Mouse (Mus musculus) embryonic facial prominence, embryonic 12.5 days (tissue): ENCODE measurements at regions not wholly inside any gene's neighbourhood (a gene's known extent, or its start where the extent isn't known, plus 50 kb on each side); places are given as distances from the start of the nearest gene placed in this dataset.

ENCODE experiments used
- ATAC-seq: fragments of 200-750 bp; cut with Nextera tagmentation; 2 replicates; pipeline ENCODE4 v1.8.0; 2017; ENCODE audit not compliant: insufficient number of reproducible peaks, insufficient read depth, low FRiP score, low TSS enrichment
- H3K27ac ChIP-seq: fragments of 300-500 bp; sonication (generic); 2 replicates; pipeline ENCODE4 v1.5.1; 2016; ENCODE audit warnings: mild to moderate bottlenecking
- H3K27me3 ChIP-seq: fragments of 300-500 bp; sonication (generic); 2 replicates; pipeline ENCODE4 v1.6.1; 2016; ENCODE audit warnings: mild to moderate bottlenecking, moderate library complexity
- H3K36me3 ChIP-seq: fragments of 300-500 bp; sonication (generic); 2 replicates; pipeline ENCODE4 v1.6.1; 2016; ENCODE audit warnings: mild to moderate bottlenecking
- H3K4me1 ChIP-seq: fragments of 300-500 bp; sonication (generic); 2 replicates; pipeline ENCODE4 v1.6.1; 2016
- H3K4me2 ChIP-seq: fragments of 300-500 bp; sonication (generic); replicated peaks from 2 replicates; pipeline ENCODE4 v1.6.1; 2016; ENCODE audit warnings: mild to moderate bottlenecking, moderate library complexity
- H3K4me3 ChIP-seq: fragments of 300-500 bp; sonication (generic); 2 replicates; pipeline ENCODE4 v1.5.1; 2016; ENCODE audit warnings: mild to moderate bottlenecking
- H3K9ac ChIP-seq: fragments of 300-500 bp; sonication (generic); 2 replicates; pipeline ENCODE4 v1.6.1; 2016; ENCODE audit warnings: mild to moderate bottlenecking, moderate library complexity
- H3K9me3 ChIP-seq: fragments of 300-500 bp; sonication (generic); 2 replicates; pipeline ENCODE4 v1.6.1; 2016; ENCODE audit warnings: mild to moderate bottlenecking, moderate library complexity
- WGBS: fragments of 180-500 bp; shearing (Covaris S2); methylation state at CpG from one replicate; pipeline ENCODE4 v1.1.7; 2016; 5-methylcytosine and 5-hydroxymethylcytosine counted together

DNA sequence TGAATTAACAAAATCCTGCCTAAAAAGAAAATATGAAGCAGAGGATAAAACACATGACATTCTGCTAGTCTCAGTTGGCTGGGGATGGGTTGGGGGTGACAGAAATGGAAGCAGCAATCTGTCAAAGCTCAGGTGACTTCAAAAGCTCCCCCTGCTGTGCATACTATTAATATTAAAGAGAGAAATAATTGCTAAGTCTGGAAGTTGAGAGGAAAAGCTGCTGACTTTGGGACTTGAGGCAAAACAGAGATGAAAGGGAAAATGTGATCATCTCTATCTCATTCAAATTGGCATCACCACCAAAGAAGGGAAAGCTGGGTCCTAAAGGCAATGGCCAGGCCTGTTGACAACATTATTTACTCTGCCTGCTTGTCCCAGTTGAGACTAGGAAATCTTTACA is 90.8 kb downstream of the Rpe65 start:
- no peak for ATAC-seq
- Histone ChIP-seq H3K9me3 (no peaks in the 10 kb centered on the region), H3K27me3 (no peaks in the 10 kb centered on the region)

DNA sequence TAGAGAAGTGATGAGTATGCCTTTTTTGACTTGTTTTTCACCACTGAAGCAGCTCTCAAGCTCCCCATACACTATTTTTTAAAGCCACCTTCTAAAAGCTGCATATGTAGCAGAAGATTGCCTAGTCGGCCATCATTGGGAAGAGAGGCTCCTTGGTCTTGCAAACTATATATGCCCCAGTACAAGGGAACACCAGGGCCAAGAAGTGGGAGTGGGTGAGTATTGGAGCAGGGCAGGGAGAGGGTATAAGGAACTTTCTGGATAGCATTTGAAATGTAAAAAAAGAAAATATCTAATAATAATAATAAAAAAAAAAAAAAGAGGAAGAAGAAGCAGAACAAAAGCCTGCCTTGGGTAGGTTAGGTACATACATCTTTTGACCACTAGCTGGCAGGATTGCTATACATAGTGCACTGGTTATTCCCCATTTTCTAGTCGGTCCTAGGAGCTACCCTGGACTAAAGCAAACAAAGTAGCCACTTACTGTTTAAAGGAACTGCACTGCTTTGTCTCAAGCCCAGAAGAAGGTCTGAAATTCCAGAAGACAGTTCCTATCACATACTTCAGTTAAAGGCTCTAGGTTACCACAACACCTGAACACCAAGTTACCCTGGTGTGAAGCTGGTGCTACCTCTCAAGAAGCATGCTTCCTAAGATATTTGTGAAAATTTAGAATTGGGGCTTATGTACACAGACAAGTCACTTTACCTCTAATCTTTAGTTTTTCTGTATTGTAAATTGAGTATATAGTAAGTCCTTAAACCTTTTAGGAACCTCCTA is 114.9 kb upstream of the Wls start:
- H3K9me3 ChIP-seq = no peaks in the 10 kb centered on the region
- H3K27me3 ChIP-seq = no peaks in the 10 kb centered on the region
- WGBS = 35% methylated on average over 2 of the region's 2 CpGs
- H3K36me3 ChIP-seq = no peaks in the 10 kb centered on the region
- H3K4me3 ChIP-seq = no peak overlapping the region
- H3K27ac ChIP-seq = no peak overlapping the region
- H3K4me1 ChIP-seq = no peaks in the 10 kb centered on the region
- no peak for ATAC-seq
- H3K4me2 ChIP-seq = no peak overlapping the region
- no peak overlapping the region for H3K9ac ChIP-seq

More for the DNA sequence above, 90.8 kb downstream of the Rpe65 start:
- H3K27ac ChIP-seq = no peak overlapping the region
- no peak overlapping the region for H3K4me2 ChIP-seq
- no peaks in the 10 kb centered on the region for H3K4me1 ChIP-seq
- no peak overlapping the region for H3K4me3 ChIP-seq
- H3K36me3 ChIP-seq = no peaks in the 10 kb centered on the region
- H3K9ac ChIP-seq = no peak overlapping the region

DNA sequence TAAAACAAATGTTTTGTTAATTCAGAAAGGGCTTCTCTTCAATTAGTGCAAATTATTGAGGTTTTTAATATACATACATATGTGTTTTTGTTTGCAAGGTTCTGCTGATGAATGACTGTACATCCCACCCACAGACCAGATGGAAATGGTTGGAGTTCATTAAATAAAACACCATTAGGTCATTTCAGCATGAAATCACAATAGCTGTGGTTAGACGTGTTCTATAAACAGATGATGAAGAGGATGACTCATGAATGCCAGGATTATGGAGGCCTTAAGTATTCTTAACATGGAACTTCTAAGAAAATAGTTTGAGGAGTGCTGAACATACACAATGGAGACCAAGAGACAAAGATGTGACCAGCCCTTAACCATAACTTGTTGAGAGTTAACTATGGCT is 107.3 kb upstream of the Wls start:
- H3K27ac ChIP-seq = no peak overlapping the region
- no peaks in the 10 kb centered on the region for H3K36me3 ChIP-seq
- no peak overlapping the region for H3K4me3 ChIP-seq
- 57% methylated on average over 1 of the region's 1 CpGs for WGBS
- no peak overlapping the region for H3K4me2 ChIP-seq
- H3K9me3 ChIP-seq = no peaks in the 10 kb centered on the region
- no peak for ATAC-seq
- no peaks in the 10 kb centered on the region for H3K4me1 ChIP-seq
- H3K27me3 ChIP-seq = no peaks in the 10 kb centered on the region
- H3K9ac ChIP-seq = no peak overlapping the region

DNA sequence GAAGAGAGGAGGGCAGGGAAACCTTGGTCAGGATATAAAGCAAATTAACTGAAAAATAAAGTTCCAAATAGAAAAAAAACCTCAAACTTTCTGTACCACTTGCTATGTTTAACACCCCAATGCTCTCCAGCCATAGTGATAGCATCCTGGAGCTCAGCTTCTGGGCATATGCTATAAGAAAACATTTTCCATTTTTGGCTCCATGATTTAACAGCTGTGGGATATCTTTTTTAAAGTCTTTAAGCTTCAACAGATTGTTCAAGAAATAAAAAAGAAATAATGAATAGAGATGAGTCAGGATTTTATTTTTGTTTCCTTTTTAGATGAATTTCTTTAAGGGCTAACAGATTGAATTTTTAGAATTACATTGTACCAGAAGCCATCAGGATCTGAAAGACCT is 106.3 kb upstream of the Wls start:
- Histone ChIP-seq H3K36me3 (no peaks in the 10 kb centered on the region), H3K4me2 (no peak overlapping the region), H3K4me3 (no peak overlapping the region), H3K9ac (no peak overlapping the region), H3K4me1 (no peaks in the 10 kb centered on the region), H3K27me3 (no peaks in the 10 kb centered on the region), H3K9me3 (no peaks in the 10 kb centered on the region), H3K27ac (no peak overlapping the region)
- no peak for ATAC-seq

DNA sequence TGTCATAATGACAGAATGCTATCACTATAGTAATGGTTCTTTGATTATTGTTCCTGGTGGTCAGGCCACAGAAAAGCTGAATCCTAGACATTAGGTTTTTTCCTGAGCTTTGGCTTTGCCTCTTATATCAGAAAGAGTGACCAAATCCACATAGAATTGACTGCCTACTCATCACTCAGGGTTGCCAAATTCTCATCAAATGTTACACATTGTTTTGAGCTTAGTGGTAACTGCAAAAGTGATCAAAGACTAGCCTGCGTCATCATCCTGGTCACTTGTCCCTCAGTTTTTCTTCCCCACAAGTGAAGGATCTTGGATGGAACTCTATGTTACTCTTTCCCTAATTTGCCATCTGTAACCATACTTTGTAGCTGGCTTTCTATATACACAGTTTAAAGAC is 104.9 kb upstream of the Wls start:
- no peaks in the 10 kb centered on the region for H3K4me1 ChIP-seq
- WGBS = 93% methylated on average over 1 of the region's 1 CpGs
- no peak overlapping the region for H3K4me2 ChIP-seq
- no peaks in the 10 kb centered on the region for H3K9me3 ChIP-seq
- no peaks in the 10 kb centered on the region for H3K36me3 ChIP-seq
- no peak overlapping the region for H3K4me3 ChIP-seq
- no peak overlapping the region for H3K27ac ChIP-seq
- ATAC-seq = no peak
- H3K9ac ChIP-seq = no peak overlapping the region
- no peaks in the 10 kb centered on the region for H3K27me3 ChIP-seq

DNA sequence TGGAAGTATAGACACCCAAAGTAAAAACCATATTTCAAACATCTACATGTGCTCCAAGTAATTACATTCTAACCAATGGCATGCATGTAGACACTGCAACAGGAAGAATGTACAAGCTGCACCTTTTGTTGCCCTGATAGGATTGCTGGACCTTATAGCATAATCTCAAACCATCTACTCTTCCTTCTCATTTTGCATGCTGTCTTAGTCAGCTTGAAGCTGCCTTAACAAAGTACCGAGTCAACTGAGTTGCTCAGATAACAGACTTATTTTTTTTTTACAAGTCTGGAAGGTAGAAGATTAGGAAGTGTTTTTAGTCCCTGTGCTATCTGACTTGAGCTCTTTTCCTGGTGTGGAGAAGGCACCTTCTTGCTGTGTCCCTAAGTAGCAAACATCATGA is 103.4 kb upstream of the Wls start:
- no peaks in the 10 kb centered on the region for H3K9me3 ChIP-seq
- H3K27me3 ChIP-seq = no peaks in the 10 kb centered on the region
- no peaks in the 10 kb centered on the region for H3K4me1 ChIP-seq
- H3K27ac ChIP-seq = no peak overlapping the region
- WGBS = 72% methylated on average over 1 of the region's 1 CpGs
- no peaks in the 10 kb centered on the region for H3K36me3 ChIP-seq
- H3K4me2 ChIP-seq = no peak overlapping the region
- H3K9ac ChIP-seq = no peak overlapping the region
- ATAC-seq = no peak
- H3K4me3 ChIP-seq = no peak overlapping the region

DNA sequence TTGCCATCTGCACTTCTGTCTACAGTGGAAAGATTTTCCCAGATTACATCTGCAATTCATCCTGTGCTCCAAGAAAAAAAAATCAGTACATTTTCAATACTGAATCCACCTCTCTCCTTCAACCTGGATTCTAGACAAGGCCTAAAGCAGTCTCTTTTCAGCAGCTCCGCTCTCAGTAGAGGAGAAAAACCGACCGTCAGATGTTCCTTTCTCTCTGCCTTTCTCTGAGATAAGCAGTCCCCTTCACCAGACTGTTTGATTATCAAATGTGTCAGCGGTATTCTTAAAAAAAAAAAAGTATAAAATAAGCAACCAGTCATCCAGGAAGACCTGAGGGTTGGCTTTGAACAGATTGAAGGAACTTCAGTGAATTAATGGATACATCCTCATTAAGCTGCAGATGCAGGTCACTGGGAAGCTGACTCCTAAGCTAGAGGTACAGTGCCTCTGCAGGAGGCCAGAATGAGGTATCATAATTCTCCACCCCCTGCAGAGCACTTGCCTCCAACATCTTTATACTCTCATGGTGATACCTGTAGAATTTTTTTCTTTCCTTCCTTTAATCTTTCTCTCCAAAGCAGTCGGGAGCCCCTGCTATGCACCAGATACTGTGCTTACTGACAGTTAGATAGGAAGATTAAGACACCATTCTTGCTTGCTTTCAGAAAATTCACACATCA is 98.7 kb upstream of the Wls start:
- H3K4me3 ChIP-seq = no peak overlapping the region
- no peaks in the 10 kb centered on the region for H3K4me1 ChIP-seq
- no peak overlapping the region for H3K4me2 ChIP-seq
- no peaks in the 10 kb centered on the region for H3K9me3 ChIP-seq
- ATAC-seq = no peak
- no peak overlapping the region for H3K9ac ChIP-seq
- H3K36me3 ChIP-seq = no peaks in the 10 kb centered on the region
- H3K27ac ChIP-seq = no peak overlapping the region
- 66% methylated on average over 5 of the region's 5 CpGs for WGBS
- no peaks in the 10 kb centered on the region for H3K27me3 ChIP-seq

DNA sequence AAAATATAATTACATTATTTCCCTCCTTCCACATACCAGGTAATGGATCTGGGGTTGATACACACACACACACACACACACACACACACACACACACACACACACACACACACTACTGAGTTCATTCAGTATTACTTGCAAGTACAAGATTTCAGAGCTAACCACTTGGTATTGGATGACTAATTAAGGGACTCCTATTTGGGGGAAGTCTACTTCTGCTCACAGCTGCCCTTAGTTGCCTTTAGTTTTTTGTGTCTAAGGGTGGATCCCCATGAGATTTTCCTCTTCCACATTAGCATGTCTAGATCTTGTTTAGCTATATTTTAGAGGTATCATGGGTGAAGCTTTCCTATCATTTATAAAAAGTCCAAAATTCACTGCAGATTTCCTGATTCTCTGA is 97.7 kb upstream of the Wls start:
- H3K36me3 ChIP-seq = no peaks in the 10 kb centered on the region
- H3K27ac ChIP-seq = no peak overlapping the region
- H3K4me2 ChIP-seq = no peak overlapping the region
- no peak for ATAC-seq
- no peak overlapping the region for H3K4me3 ChIP-seq
- no peaks in the 10 kb centered on the region for H3K4me1 ChIP-seq
- H3K27me3 ChIP-seq = no peaks in the 10 kb centered on the region
- no peak overlapping the region for H3K9ac ChIP-seq
- no peaks in the 10 kb centered on the region for H3K9me3 ChIP-seq

DNA sequence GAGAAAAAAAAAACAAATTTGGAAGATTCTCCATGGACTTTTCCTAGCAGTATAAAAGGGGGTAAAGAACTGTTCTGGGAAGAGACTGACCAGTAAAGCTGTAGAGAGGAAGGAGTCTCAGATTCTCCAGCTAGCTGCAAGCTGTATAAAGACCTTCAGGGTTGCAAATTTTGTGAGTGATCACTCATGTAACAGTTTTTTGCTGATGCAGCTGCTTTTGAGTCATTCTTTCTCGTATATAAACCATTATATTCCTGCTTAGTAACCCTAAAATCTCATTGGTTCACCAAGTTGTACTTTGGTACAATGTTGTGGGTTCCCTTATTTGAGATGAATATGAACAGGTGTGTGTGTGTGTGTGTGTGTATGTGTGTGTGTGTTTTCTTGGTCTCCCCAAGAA is 79.7 kb upstream of the Wls start:
- Histone ChIP-seq H3K4me2 (no peak overlapping the region), H3K9ac (no peak overlapping the region), H3K36me3 (no peaks in the 10 kb centered on the region), H3K27ac (no peak overlapping the region), H3K27me3 (no peaks in the 10 kb centered on the region), H3K4me3 (no peak overlapping the region), H3K4me1 (no peaks in the 10 kb centered on the region), H3K9me3 (no peaks in the 10 kb centered on the region)
- WGBS = 64% methylated on average over 1 of the region's 1 CpGs
- no peak for ATAC-seq

DNA sequence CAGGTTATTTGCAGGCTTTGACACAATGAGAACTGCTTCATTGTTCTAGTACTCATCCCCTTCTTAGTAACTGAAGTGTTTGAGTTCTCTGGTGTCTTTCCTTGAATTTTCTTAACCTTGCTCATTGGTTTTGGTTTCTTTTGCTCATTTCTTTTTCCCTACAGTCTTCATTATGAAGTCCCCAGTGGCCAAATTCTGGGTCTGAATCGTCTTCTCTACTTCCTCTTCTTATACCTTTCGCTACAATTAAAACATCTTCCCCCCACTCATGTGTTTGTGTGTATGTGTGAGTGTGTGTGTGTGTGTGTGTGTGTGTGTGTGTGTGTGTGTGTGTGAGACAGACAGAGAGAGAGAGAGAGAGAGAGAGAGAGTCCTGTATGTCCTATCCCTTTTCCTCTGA is 79.2 kb upstream of the Wls start:
- no peak for ATAC-seq
- no peak overlapping the region for H3K4me2 ChIP-seq
- no peak overlapping the region for H3K4me3 ChIP-seq
- no peaks in the 10 kb centered on the region for H3K4me1 ChIP-seq
- no peak overlapping the region for H3K27ac ChIP-seq
- H3K27me3 ChIP-seq = no peaks in the 10 kb centered on the region
- no peaks in the 10 kb centered on the region for H3K9me3 ChIP-seq
- no peaks in the 10 kb centered on the region for H3K36me3 ChIP-seq
- WGBS = 86% methylated on average over 2 of the region's 2 CpGs
- no peak overlapping the region for H3K9ac ChIP-seq

DNA sequence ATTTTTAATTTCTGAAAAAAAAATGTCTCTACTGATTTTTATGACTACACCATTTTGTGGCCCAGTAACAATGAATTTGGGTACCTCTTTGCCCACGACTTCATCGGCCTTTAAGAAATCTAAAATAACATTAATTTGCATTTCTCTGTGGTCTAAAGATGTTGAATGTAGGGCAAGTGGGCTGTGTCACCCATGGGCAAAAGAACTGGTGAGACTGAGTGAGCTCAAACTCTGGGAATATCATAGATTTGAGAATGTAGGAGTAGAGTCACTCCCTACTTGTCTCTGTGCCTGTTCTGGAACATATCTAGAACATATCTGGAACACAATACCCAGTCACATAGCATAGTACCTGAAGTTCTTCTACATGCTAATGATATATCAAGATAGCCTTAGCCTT is 78.5 kb upstream of the Wls start:
- ATAC-seq = no peak
- no peak overlapping the region for H3K27ac ChIP-seq
- H3K4me3 ChIP-seq = no peak overlapping the region
- H3K9ac ChIP-seq = no peak overlapping the region
- no peaks in the 10 kb centered on the region for H3K9me3 ChIP-seq
- H3K4me2 ChIP-seq = no peak overlapping the region
- WGBS = 89% methylated on average over 2 of the region's 2 CpGs
- H3K36me3 ChIP-seq = no peaks in the 10 kb centered on the region
- H3K27me3 ChIP-seq = no peaks in the 10 kb centered on the region
- H3K4me1 ChIP-seq = no peaks in the 10 kb centered on the region

DNA sequence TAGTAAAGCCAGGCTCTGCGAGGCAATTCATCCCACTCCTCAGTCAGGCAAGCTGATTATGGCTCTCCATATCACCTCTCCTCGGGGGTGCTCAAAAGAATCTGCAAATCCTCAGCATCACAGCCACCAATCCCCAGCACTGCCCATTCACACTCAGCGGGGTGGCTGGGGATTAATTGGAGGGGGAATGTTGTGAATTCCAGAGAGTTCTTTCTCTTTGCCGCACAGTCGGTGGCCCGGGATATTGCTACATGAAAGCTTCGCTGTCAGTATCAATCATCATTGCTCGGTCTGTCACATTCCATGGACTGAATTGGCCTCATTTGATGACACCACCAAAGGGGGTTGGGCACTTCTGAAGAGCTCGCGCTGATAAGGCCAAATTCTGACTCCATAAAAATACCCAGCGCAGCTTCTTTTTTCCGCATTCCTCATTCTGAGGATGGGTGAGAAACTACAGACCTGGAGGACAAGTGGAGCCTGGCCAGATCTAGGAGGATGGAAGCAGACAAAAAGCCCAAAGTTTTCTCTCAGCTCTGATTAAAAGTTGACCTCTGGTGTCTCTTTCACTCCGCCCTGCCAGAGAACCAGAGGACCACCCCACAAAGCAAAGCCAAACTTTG is 57.1 kb upstream of the Wls start:
- peak; percentile 83 for ATAC-seq
- no peaks in the 10 kb centered on the region for H3K36me3 ChIP-seq
- H3K4me3 ChIP-seq = no peak overlapping the region

More for the DNA sequence above, 57.1 kb upstream of the Wls start:
- no peak overlapping the region for H3K9ac ChIP-seq
- 0 out of 2 replicates have a peak, but pooled peaks cover 3% of the 10 kb centered on the region for H3K4me1 ChIP-seq
- WGBS = 9% methylated on average over 13 of the region's 13 CpGs
- H3K9me3 ChIP-seq = no peaks in the 10 kb centered on the region
- 0 out of 2 replicates have a peak overlapping the region, but pooled peaks have one; percentile 5 for H3K4me2 ChIP-seq
- no peaks in the 10 kb centered on the region for H3K27me3 ChIP-seq
- H3K27ac ChIP-seq = no peak overlapping the region
